Mouse (Mus musculus): Measurements from ENCODE around the gene Poldip2. TPM values are rescaled to one million over a fixed set of nuclear protein-coding genes. Genes with fewer than 3 reads are reported as not detected.

Gene Poldip2
- total RNA-seq, 2 experiments from 2014 or later = 113 to 118 TPM

GRCm38 (mm10) chr11:78536690-78537084 is 24.7 kb downstream of the Poldip2 start:
- intact Hi-C loops (cut with DNase I) = no loop called here
- no peak for DNase-seq

- DNase-seq = no peak
- intact Hi-C loops (cut with DNase I) = no loop called here
These were observed 28.4 kb downstream of the Poldip2 start for GRCm38 (mm10) chr11:78540358-78540757.

- no peak for DNase-seq
- intact Hi-C loops (cut with DNase I) = loop anchor here (5.0 kb wide), 1 partner anchor 283 kb away; the partner anchor contains the start of gene Lyrm9
These were observed 32.6 kb downstream of the Poldip2 start for GRCm38 (mm10) chr11:78544449-78545111.

- no peak for DNase-seq
- intact Hi-C loops (cut with DNase I) = loop anchor here (5.0 kb wide), 1 partner anchor 282 kb away; the partner anchor contains the start of gene Lyrm9
These were observed 33.2 kb downstream of the Poldip2 start for GRCm38 (mm10) chr11:78545181-78545580.

GRCm38 (mm10) chr11:78547718-78548460 is 35.9 kb downstream of the Poldip2 start:
- intact Hi-C loops (cut with DNase I) = loop anchor here (5.0 kb wide), 1 partner anchor 279 kb away; the partner anchor contains the start of gene Lyrm9
- no peak for DNase-seq

GRCm38 (mm10) chr11:78549491-78549987 is 37.5 kb downstream of the Poldip2 start:
- no peak for DNase-seq
- intact Hi-C loops (cut with DNase I) = loop anchor here (5.0 kb wide), 1 partner anchor 278 kb away; the partner anchor contains the start of gene Lyrm9

- peak; percentile 97 for DNase-seq
- intact Hi-C loops (cut with DNase I) = loop anchor here (10.0 kb wide), 1 partner anchor 404 kb away; no protein-coding TSS in a partner anchor
These were observed 38.4 kb downstream of the Poldip2 start, which contains the start of gene Tmem97 for GRCm38 (mm10) chr11:78550168-78551058. TSS of gene Tmem97 (minus strand) at chr11:78550777.

GRCm38 (mm10) chr11:78551059-78551398 is 39.0 kb downstream of the Poldip2 start:
- no peak for DNase-seq
- intact Hi-C loops (cut with DNase I) = loop anchor here (10.0 kb wide), 1 partner anchor 404 kb away; no protein-coding TSS in a partner anchor

- intact Hi-C loops (cut with DNase I) = loop anchor here (10.0 kb wide), 1 partner anchor 399 kb away; no protein-coding TSS in a partner anchor
- no peak for DNase-seq
These were observed 43.6 kb downstream of the Poldip2 start for GRCm38 (mm10) chr11:78555623-78556022.

- DNase-seq = no peak
- intact Hi-C loops (cut with DNase I) = loop anchor here (10.0 kb wide), 1 partner anchor 399 kb away; no protein-coding TSS in a partner anchor
These were observed 44.1 kb downstream of the Poldip2 start for GRCm38 (mm10) chr11:78556070-78556469.

GRCm38 (mm10) chr11:78557241-78557640 is 45.2 kb downstream of the Poldip2 start:
- intact Hi-C loops (cut with DNase I) = loop anchor here (10.0 kb wide), 1 partner anchor 398 kb away; no protein-coding TSS in a partner anchor
- DNase-seq = no peak

- intact Hi-C loops (cut with DNase I) = no loop called here
- DNase-seq = peak; percentile 78
These were observed 48.5 kb downstream of the Poldip2 start for GRCm38 (mm10) chr11:78560447-78560846.

GRCm38 (mm10) chr11:78566775-78567174 is 54.8 kb downstream of the Poldip2 start:
- intact Hi-C loops (cut with DNase I) = no loop called here

GRCm38 (mm10) chr11:78567614-78568013 is 55.6 kb downstream of the Poldip2 start:
- intact Hi-C loops (cut with DNase I) = no loop called here
- DNase-seq = no peak

More at GRCm38 (mm10) chr11:78566775-78567174, 54.8 kb downstream of the Poldip2 start:
- DNase-seq = no peak

- intact Hi-C loops (cut with DNase I) = no loop called here
These were observed 56.8 kb downstream of the Poldip2 start for GRCm38 (mm10) chr11:78568827-78569226.

GRCm38 (mm10) chr11:78569806-78570205 is 57.8 kb downstream of the Poldip2 start:
- DNase-seq = no peak
- intact Hi-C loops (cut with DNase I) = no loop called here

More at GRCm38 (mm10) chr11:78568827-78569226, 56.8 kb downstream of the Poldip2 start:
- no peak for DNase-seq

GRCm38 (mm10) chr11:78571441-78571840 is 59.4 kb downstream of the Poldip2 start:
- DNase-seq = no peak
- intact Hi-C loops (cut with DNase I) = no loop called here

- intact Hi-C loops (cut with DNase I) = no loop called here
- no peak for DNase-seq
These were observed 59.9 kb downstream of the Poldip2 start for GRCm38 (mm10) chr11:78571854-78572253.
